Mouse (Mus musculus): ENCODE measurements around the gene Mrpl44. TPM values are rescaled to one million over a fixed set of nuclear protein-coding genes. Genes with fewer than 3 reads are reported as not detected.
A peak's percentile ranks its signal among the peaks of the same experiment; 100 is the strongest.

Mrpl44 gene
- polyA plus RNA-seq, 1 experiment from 2014 or later: 60.8 TPM

DNA sequence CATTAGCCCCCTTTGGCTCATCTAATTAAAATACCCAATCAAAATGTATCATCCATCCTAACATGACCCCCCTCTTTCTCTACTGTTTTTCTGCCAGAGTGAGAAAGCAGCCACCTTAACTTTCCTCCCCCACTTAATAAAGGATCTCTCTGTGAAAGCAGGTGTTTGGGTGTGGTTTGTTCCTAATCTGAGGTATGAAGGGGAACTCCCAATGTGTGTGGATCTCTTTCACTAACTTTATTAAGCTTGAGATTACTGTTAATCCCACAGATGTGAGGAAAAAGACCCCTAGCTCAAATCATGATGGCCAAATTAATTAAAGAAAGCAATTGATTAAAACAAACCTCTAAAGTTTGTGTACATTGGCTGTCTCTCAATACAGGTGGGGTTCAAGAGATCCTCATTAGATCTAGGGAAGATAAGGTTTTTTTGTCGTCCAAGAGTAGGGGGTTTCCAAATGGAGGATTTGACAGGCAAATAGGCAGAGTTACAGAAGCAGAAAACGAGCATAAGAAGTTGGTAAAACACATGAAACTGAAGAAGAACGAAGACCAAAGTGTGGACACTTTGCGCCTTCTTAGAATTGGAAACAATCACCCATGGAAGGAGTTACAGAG, 1.5 kb upstream of the Mrpl44 start:
- no peak overlapping the region for H3K4me2 ChIP-seq
- ATAC-seq (ENCODE audit: low FRiP score) (no peak), DNase-seq (ENCODE audit: low spot score, missing footprints) (no peak)
- 77% methylated on average over 4 of the region's 4 CpGs for WGBS
- no peaks in the 10 kb centered on the region; the same call in 1 of the 2 replicates for H3K4me1 ChIP-seq (ENCODE audit: control insufficient read depth, insufficient read depth, low read length)
- no peaks in the 10 kb centered on the region for H3K36me3 ChIP-seq (ENCODE audit: control insufficient read depth, insufficient read depth, low read length)
- H3K4me3 ChIP-seq (ENCODE audit: low read depth, low read length): no peak overlapping the region
- no peaks in the 10 kb centered on the region for H3K27me3 ChIP-seq (ENCODE audit: control insufficient read depth, insufficient read depth, low read length)
- no peak overlapping the region for H3K27ac ChIP-seq (ENCODE audit: low read depth, low read length)
- no peaks in the 10 kb centered on the region for H3K9me3 ChIP-seq (ENCODE audit: control insufficient read depth, low read length)
- no peak overlapping the region for H3K9ac ChIP-seq (ENCODE audit: low read length)

DNA sequence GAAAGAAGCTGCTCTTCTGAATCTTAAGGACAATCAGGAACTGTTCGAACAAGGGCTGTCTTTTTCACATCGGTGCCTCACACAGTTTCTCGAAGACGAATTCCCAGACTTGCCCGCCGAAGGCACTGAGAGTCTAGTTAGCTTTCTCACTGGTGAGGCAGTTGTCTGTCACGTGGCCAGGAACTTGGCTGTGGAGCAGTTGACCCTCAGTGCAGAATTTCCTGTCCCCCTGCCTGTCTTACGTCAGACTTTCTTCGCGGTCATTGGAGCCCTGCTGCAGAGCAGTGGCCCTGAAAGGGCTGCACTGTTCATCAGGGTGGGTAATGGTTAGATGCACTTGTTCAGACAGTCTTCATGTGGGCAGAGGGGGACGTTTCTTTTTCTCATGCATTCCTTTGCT, 2.2 kb downstream of the Mrpl44 start:
- ATAC-seq (ENCODE audit: low FRiP score) (no peak), DNase-seq (ENCODE audit: low spot score, missing footprints) (no peak)
- Histone ChIP-seq H3K36me3 (ENCODE audit: control insufficient read depth, insufficient read depth, low read length) (peaks cover 18% of the 10 kb centered on the region; the same call in 1 of the 2 replicates), H3K4me3 (ENCODE audit: low read depth, low read length) (no peak overlapping the region), H3K27ac (ENCODE audit: low read depth, low read length) (no peak overlapping the region), H3K4me2 (no peak overlapping the region), H3K27me3 (ENCODE audit: control insufficient read depth, insufficient read depth, low read length) (no peaks in the 10 kb centered on the region), H3K9ac (ENCODE audit: low read length) (no peak overlapping the region), H3K9me3 (ENCODE audit: control insufficient read depth, low read length) (no peaks in the 10 kb centered on the region), H3K4me1 (ENCODE audit: control insufficient read depth, insufficient read depth, low read length) (no peaks in the 10 kb centered on the region; the same call in 1 of the 2 replicates)
- WGBS: 94% methylated on average over 11 of the region's 11 CpGs

DNA sequence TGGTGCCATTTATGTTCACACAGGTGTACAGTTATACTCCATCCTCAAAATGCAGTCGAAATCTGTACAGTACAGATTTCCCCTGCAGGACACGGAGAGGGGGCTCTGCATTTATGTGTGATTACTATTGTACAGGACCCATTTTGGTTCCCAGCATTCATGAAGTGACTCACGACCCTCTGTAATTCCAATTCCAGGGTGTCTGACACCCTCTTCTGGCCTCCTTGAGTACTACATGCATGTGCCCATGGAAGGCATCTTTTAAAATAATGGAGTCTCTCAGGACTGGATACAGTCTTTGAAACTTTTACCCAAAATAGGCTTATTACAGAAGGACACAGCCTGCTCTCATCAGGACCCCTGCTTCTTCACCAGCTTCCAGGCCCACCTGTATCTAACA, 6.6 kb downstream of the Mrpl44 start:
- Histone ChIP-seq H3K27ac (ENCODE audit: low read depth, low read length) (no peak overlapping the region), H3K4me3 (ENCODE audit: low read depth, low read length) (no peak overlapping the region), H3K36me3 (ENCODE audit: control insufficient read depth, insufficient read depth, low read length) (peaks cover 18% of the 10 kb centered on the region; the same call in 1 of the 2 replicates), H3K9me3 (ENCODE audit: control insufficient read depth, low read length) (no peaks in the 10 kb centered on the region), H3K4me2 (no peak overlapping the region), H3K27me3 (ENCODE audit: control insufficient read depth, insufficient read depth, low read length) (no peaks in the 10 kb centered on the region), H3K9ac (ENCODE audit: low read length) (no peak overlapping the region), H3K4me1 (ENCODE audit: control insufficient read depth, insufficient read depth, low read length) (no peaks in the 10 kb centered on the region)
- WGBS: 79% methylated on average over 3 of the region's 3 CpGs
- ATAC-seq (ENCODE audit: low FRiP score) (peak; percentile 35; the same call in 1 of the 2 replicates), DNase-seq (ENCODE audit: low spot score, missing footprints) (no peak)

DNA sequence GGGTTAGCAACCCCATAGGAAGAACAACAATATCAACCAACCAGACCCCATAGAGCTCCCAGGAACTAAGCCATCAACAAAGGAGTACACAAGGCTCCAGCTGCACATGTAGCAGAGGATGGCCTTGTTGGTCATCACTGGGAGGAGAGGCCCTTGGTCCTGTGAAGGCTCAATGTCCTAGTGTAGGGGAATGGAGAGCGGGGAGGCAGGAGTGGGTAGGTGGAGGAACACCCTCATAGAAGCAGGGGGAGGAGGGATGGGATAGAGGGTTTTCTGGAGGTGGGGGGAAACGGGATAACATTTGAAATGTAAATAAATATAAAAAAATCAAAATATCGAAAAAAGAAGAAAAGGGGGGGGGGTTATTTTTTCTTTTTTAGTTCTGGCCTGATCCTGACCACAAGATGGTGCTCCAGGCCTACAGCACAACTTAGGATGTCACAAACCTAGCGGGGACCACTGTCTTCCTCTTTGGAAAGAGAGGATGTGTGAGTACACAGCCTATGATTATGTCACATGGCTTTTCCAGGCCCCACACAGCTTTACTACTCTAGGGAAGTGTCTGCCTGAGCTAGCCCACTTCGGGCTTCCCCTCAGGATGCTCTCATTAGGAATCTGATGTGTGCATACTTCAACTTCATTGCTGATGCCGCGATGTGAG, 10.6 kb downstream of the Mrpl44 start:
- peak; percentile 70; the same call in 1 of the 2 replicates for ATAC-seq (ENCODE audit: low FRiP score)
- Histone ChIP-seq H3K9me3 (ENCODE audit: control insufficient read depth, low read length) (no peaks in the 10 kb centered on the region), H3K4me2 (no peak overlapping the region)

DNA sequence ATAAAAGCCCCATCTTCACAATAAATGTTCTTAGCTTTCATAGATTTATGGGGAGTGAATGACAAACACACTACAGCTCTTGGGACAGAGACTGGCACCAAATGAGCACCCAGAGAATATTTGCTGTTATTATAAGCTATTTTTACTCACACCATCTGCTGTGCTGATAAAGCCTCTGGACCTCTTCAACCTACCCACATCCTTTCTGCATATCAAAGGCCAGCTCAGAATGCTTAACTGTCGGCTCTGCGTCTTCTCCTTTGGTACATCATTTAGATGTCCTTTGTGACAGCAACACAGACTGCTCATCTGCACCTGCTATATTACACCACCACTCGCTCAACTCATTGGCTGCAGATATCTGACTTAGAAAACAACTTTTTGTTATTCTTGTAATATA, 21.3 kb downstream of the Mrpl44 start:
- Histone ChIP-seq H3K9ac (ENCODE audit: low read length) (no peak overlapping the region), H3K27me3 (ENCODE audit: control insufficient read depth, insufficient read depth, low read length) (no peaks in the 10 kb centered on the region), H3K36me3 (ENCODE audit: control insufficient read depth, insufficient read depth, low read length) (no peaks in the 10 kb centered on the region), H3K4me3 (ENCODE audit: low read depth, low read length) (no peak overlapping the region), H3K9me3 (ENCODE audit: control insufficient read depth, low read length) (no peaks in the 10 kb centered on the region), H3K4me1 (ENCODE audit: control insufficient read depth, insufficient read depth, low read length) (no peaks in the 10 kb centered on the region), H3K27ac (ENCODE audit: low read depth, low read length) (no peak overlapping the region), H3K4me2 (no peak overlapping the region)
- no peak for ATAC-seq (ENCODE audit: low FRiP score)
- DNase-seq (ENCODE audit: low spot score, missing footprints): no peak
- 88% methylated on average over 3 of the region's 3 CpGs for WGBS

More for the DNA sequence above, 10.6 kb downstream of the Mrpl44 start:
- Histone ChIP-seq H3K27ac (ENCODE audit: low read depth, low read length) (no peak overlapping the region), H3K4me1 (ENCODE audit: control insufficient read depth, insufficient read depth, low read length) (no peaks in the 10 kb centered on the region), H3K9ac (ENCODE audit: low read length) (no peak overlapping the region), H3K27me3 (ENCODE audit: control insufficient read depth, insufficient read depth, low read length) (no peaks in the 10 kb centered on the region; the same call in 1 of the 2 replicates), H3K36me3 (ENCODE audit: control insufficient read depth, insufficient read depth, low read length) (peaks cover 9% of the 10 kb centered on the region; the same call in 1 of the 2 replicates), H3K4me3 (ENCODE audit: low read depth, low read length) (no peak overlapping the region)
- WGBS: 73% methylated on average over 7 of the region's 7 CpGs
- peak; percentile 93 for DNase-seq (ENCODE audit: low spot score, missing footprints)

DNA sequence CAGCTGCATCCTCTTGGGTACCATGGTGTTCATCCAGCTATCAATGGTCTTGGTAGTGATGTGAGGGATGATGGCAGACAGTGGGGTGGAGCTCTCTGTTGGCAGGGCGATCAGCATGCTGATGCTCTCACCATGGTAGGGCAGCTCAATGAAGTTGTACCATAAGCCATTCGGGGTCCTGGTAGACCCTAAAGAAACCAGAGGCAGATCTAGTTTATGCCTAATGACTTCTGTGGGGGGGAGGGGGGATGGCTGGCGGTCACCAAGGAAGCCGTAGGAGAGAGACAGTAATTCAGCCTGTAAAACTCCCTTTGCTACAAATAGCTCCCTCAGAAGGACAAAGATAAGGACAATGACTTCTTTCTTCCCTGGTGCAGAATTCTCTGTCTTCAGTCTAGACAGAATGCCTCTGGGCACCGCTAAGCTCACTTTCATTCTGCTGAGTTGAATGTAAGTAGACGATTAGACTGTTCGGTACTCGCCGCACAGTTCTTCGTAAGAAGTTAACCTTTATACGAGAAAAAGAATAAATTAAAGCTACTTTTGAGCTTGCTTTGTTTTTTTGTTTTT, 27.1 kb downstream of the Mrpl44 start:
- H3K27me3 ChIP-seq (ENCODE audit: control insufficient read depth, insufficient read depth, low read length): no peaks in the 10 kb centered on the region
- no peak overlapping the region for H3K27ac ChIP-seq (ENCODE audit: low read depth, low read length)
- no peak overlapping the region for H3K9ac ChIP-seq (ENCODE audit: low read length)
- no peak overlapping the region for H3K4me3 ChIP-seq (ENCODE audit: low read depth, low read length)
- peak; percentile 42; the same call in 1 of the 2 replicates for ATAC-seq (ENCODE audit: low FRiP score)
- no peak for DNase-seq (ENCODE audit: low spot score, missing footprints)
- 79% methylated on average over 11 of the region's 11 CpGs for WGBS
- no peaks in the 10 kb centered on the region for H3K36me3 ChIP-seq (ENCODE audit: control insufficient read depth, insufficient read depth, low read length)
- no peaks in the 10 kb centered on the region for H3K9me3 ChIP-seq (ENCODE audit: control insufficient read depth, low read length)
- no peaks in the 10 kb centered on the region for H3K4me1 ChIP-seq (ENCODE audit: control insufficient read depth, insufficient read depth, low read length)
- no peak overlapping the region for H3K4me2 ChIP-seq

DNA sequence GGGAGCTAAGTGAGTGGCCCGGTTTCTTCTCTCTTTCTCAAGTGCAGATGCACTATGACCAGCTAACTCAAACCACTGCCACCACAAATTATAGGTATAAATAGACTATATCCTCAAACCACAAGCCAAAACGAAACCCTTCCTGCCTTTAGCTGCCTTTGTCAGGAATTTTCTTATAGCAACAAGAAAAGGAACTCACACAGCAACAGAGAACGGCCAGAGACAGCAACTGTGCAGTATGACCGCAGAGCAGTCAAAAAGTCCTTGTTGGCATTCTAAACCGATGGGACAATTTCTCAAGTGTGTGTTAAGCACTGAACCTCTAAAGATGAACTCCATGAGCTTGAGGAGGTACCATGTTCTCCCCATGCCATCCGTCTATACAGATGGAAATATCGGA, 27.8 kb downstream of the Mrpl44 start:
- no peaks in the 10 kb centered on the region for H3K4me1 ChIP-seq (ENCODE audit: control insufficient read depth, insufficient read depth, low read length)
- H3K4me2 ChIP-seq: no peak overlapping the region
- H3K27ac ChIP-seq (ENCODE audit: low read depth, low read length): no peak overlapping the region
- H3K36me3 ChIP-seq (ENCODE audit: control insufficient read depth, insufficient read depth, low read length): no peaks in the 10 kb centered on the region
- DNase-seq (ENCODE audit: low spot score, missing footprints) (no peak), ATAC-seq (ENCODE audit: low FRiP score) (no peak)
- H3K9ac ChIP-seq (ENCODE audit: low read length): no peak overlapping the region
- 93% methylated on average over 7 of the region's 7 CpGs for WGBS
- no peaks in the 10 kb centered on the region for H3K9me3 ChIP-seq (ENCODE audit: control insufficient read depth, low read length)
- no peaks in the 10 kb centered on the region for H3K27me3 ChIP-seq (ENCODE audit: control insufficient read depth, insufficient read depth, low read length)
- no peak overlapping the region for H3K4me3 ChIP-seq (ENCODE audit: low read depth, low read length)

DNA sequence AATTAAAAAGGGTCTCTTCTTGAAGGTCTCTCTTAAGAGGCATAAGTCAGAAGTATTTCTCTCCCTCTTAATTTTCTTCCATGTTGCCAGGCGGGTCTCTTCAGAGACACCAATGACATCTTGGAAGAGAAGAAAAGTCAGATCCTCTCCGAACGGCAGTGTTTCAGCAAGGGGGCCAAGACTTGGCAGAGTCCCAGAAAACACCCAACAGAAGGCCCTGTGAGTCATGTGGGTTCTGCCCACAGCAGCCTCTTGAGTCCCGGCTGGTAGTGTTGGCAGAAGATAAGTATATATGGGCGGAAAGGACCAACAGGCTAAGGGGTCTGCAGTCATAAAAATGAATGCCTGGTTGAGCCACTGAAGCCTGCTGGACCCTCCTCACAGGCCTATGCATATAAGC, 31.0 kb downstream of the Mrpl44 start:
- Histone ChIP-seq H3K36me3 (ENCODE audit: control insufficient read depth, insufficient read depth, low read length) (no peaks in the 10 kb centered on the region), H3K27ac (ENCODE audit: low read depth, low read length) (no peak overlapping the region), H3K4me1 (ENCODE audit: control insufficient read depth, insufficient read depth, low read length) (no peaks in the 10 kb centered on the region), H3K9ac (ENCODE audit: low read length) (no peak overlapping the region), H3K4me2 (no peak overlapping the region), H3K9me3 (ENCODE audit: control insufficient read depth, low read length) (no peaks in the 10 kb centered on the region), H3K4me3 (ENCODE audit: low read depth, low read length) (no peak overlapping the region), H3K27me3 (ENCODE audit: control insufficient read depth, insufficient read depth, low read length) (no peaks in the 10 kb centered on the region)
- no peak for DNase-seq (ENCODE audit: low spot score, missing footprints)
- ATAC-seq (ENCODE audit: low FRiP score): no peak
- WGBS: 92% methylated on average over 5 of the region's 5 CpGs

DNA sequence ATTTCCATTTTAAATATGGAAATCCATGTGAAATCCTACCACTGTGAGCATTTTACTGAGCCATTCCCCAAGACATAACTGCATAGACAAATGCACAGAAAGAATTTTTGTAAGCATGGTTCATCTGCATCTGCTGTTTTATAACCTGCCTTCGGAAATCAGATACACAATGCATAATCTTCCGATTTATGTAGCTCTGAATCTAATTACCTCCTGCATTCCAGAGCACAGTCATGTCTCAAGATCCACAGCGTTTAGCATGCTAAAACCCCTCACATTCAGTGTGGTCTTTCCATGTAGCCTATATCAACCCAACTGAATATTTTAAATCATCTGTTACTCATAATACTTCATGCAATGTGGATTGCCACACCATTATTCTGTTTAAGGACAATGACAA, 33.6 kb downstream of the Mrpl44 start:
- 89% methylated on average over 3 of the region's 3 CpGs for WGBS
- H3K36me3 ChIP-seq (ENCODE audit: control insufficient read depth, insufficient read depth, low read length): no peaks in the 10 kb centered on the region
- H3K27ac ChIP-seq (ENCODE audit: low read depth, low read length): no peak overlapping the region
- H3K9me3 ChIP-seq (ENCODE audit: control insufficient read depth, low read length): no peaks in the 10 kb centered on the region
- no peaks in the 10 kb centered on the region for H3K27me3 ChIP-seq (ENCODE audit: control insufficient read depth, insufficient read depth, low read length)
- H3K9ac ChIP-seq (ENCODE audit: low read length): no peak overlapping the region
- DNase-seq (ENCODE audit: low spot score, missing footprints): no peak
- ATAC-seq (ENCODE audit: low FRiP score): no peak
- no peak overlapping the region for H3K4me2 ChIP-seq
- no peaks in the 10 kb centered on the region for H3K4me1 ChIP-seq (ENCODE audit: control insufficient read depth, insufficient read depth, low read length)
- no peak overlapping the region for H3K4me3 ChIP-seq (ENCODE audit: low read depth, low read length)
